Mouse (Mus musculus) hindbrain, embryonic 11.5 days (tissue): Measurements from ENCODE around the gene Nr4a3. TPM values are rescaled to one million over a fixed set of nuclear protein-coding genes. Genes with fewer than 3 reads are reported as not detected.

ENCODE experiments used
- ATAC-seq: fragments of 200-750 bp; cut with Nextera tagmentation; 2 replicates; pipeline ENCODE4 v1.8.0; 2017; ENCODE audit warnings: mild to moderate bottlenecking, moderate TSS enrichment, moderate library complexity; ENCODE audit not compliant: low FRiP score
- DNase-seq: peaks from one replicate; pipeline ENCODE4 v3.0.0-alpha.2; 2015; ENCODE audit warnings: low spot score
- H3K27ac ChIP-seq: fragments of 300-500 bp; sonication (generic); 2 replicates; pipeline ENCODE4 v1.5.1; 2014; ENCODE audit warnings: mild to moderate bottlenecking, low read depth, low read length
- H3K27me3 ChIP-seq: fragments of 300-500 bp; sonication (generic); 2 replicates; pipeline ENCODE4 v1.6.1; 2014; ENCODE audit warnings: mild to moderate bottlenecking, low read length, moderate library complexity, mixed read lengths; ENCODE audit not compliant: control insufficient read depth, insufficient read depth
- H3K36me3 ChIP-seq: fragments of 300-500 bp; sonication (generic); 2 replicates; pipeline ENCODE4 v1.6.1; 2014; ENCODE audit warnings: mild to moderate bottlenecking, low read length, moderate library complexity, mixed read lengths; ENCODE audit not compliant: control insufficient read depth, insufficient read depth
- H3K4me1 ChIP-seq: fragments of 300-500 bp; sonication (generic); replicated peaks from 2 replicates; pipeline ENCODE4 v1.6.1; 2014; ENCODE audit warnings: low read length, mixed read lengths; ENCODE audit not compliant: control insufficient read depth, insufficient read depth
- H3K4me2 ChIP-seq: fragments of 300-500 bp; sonication (generic); replicated peaks from 2 replicates; pipeline ENCODE4 v1.6.1; 2014; ENCODE audit warnings: mild to moderate bottlenecking, low read depth, low read length
- H3K4me3 ChIP-seq: fragments of 300-500 bp; sonication (generic); 2 replicates; pipeline ENCODE4 v1.5.1; 2014; ENCODE audit warnings: low read depth, low read length
- H3K9ac ChIP-seq: fragments of 300-500 bp; sonication (generic); 2 replicates; pipeline ENCODE4 v1.6.1; 2014; ENCODE audit warnings: low read depth, low read length
- H3K9me3 ChIP-seq: fragments of 300-500 bp; sonication (generic); 2 replicates; pipeline ENCODE4 v1.6.1; 2016; ENCODE audit warnings: low read length; ENCODE audit not compliant: control insufficient read depth
- WGBS: fragments of 180-500 bp; shearing (Covaris S2); extraction: QIAGEN DNeasy Blood & Tissue Kit; methylation state at CpG from one replicate; pipeline ENCODE4 v1.1.7; 2014; 5-methylcytosine and 5-hydroxymethylcytosine counted together
- polyA plus RNA-seq: library from polyadenylated mRNA; unstranded; fragments of >200 nt; fragmentation: Nextera tagmentation; extraction: Ambion mirVana; gene quantifications from 2 replicates; pipeline ENCODE4 v1.2.1, GENCODE M21; 2014

Gene Nr4a3
- polyA plus RNA-seq, 1 experiment from 2014 or later, result 1.7 TPM

DNA sequence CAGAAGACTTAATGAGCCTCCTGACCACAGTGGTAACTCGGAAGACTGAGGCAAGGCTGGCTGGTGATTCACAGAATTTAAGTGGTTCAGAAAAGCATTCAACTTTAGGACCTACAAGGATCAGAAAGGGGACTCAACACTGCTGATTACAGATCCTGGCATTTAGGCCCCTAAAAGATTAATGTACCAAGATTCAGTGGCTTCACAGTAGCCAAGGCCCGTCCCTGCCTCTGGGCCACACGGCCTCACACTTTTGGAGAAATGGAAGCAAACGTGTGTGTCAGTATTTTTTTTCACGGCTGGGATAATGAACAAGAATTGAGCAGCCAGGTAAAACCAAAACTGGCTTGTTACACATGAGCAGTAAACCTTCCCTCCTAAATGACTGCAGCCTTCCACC is 6.1 kb upstream of the Nr4a3 start:
- no peak for ATAC-seq
- H3K4me1 ChIP-seq, result no peaks in the 10 kb centered on the region
- DNase-seq, result no peak
- no peak overlapping the region for H3K9ac ChIP-seq
- H3K4me3 ChIP-seq, result no peak overlapping the region
- H3K9me3 ChIP-seq, result no peaks in the 10 kb centered on the region
- H3K27ac ChIP-seq, result no peak overlapping the region
- H3K4me2 ChIP-seq, result no peak overlapping the region
- 83% methylated on average over 5 of the region's 5 CpGs for WGBS
- H3K36me3 ChIP-seq, result no peaks in the 10 kb centered on the region
- peaks cover 2% of the 10 kb centered on the region; the same call in 1 of the 2 replicates for H3K27me3 ChIP-seq

DNA sequence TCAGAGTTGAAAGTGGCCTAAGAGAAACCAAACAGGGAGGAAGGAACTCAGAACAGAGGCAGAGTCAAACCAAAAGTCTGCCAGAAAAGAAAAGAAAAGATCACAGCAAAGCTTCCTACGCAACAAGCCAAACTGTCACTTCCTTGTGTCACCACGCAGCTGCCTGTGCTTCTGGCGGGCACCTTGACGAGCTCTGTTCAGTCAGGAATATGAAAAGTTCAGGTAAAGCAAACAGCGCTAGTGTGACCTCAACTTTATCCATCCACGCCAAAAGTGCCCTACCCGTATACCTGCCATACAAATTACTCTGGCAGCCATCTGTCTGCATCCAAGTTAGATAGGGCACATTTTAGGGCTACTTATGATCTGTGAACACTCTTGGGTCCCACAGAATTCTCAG is 5.2 kb upstream of the Nr4a3 start:
- Histone ChIP-seq H3K4me2 (no peak overlapping the region), H3K36me3 (no peaks in the 10 kb centered on the region), H3K27me3 (peaks cover 2% of the 10 kb centered on the region; the same call in 1 of the 2 replicates), H3K9me3 (no peaks in the 10 kb centered on the region), H3K27ac (no peak overlapping the region), H3K4me3 (no peak overlapping the region), H3K4me1 (no peaks in the 10 kb centered on the region), H3K9ac (no peak overlapping the region)
- no peak for ATAC-seq
- no peak for DNase-seq
- WGBS, result 73% methylated on average over 7 of the region's 7 CpGs

DNA sequence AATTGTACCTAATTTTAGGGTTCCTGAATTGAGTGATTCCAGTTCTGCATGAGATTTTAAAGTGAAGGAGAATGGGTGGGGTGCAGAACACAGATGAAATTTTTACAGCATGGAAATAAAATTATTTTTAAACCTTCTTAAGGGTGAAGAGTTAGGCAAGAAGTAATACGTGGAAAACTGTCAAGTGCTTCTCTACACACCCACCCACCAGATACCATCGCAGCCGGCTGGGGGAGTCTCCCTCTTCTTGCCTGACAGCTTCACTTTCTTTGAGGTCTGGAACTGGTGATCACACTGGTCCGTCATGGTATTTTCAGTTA is 2.5 kb upstream of the Nr4a3 start:
- H3K9ac ChIP-seq, result peak overlapping the region; percentile 80
- peak overlapping the region; percentile 98 for H3K4me2 ChIP-seq
- ATAC-seq (no peak), DNase-seq (no peak)
- H3K4me3 ChIP-seq, result peak overlapping the region; percentile 59
- no peaks in the 10 kb centered on the region for H3K36me3 ChIP-seq
- WGBS, result 0% methylated on average over 4 of the region's 4 CpGs
- peaks cover 9% of the 10 kb centered on the region for H3K4me1 ChIP-seq
- H3K9me3 ChIP-seq, result no peaks in the 10 kb centered on the region
- H3K27me3 ChIP-seq, result peaks cover 11% of the 10 kb centered on the region
- peak overlapping the region; percentile 96 for H3K27ac ChIP-seq

DNA sequence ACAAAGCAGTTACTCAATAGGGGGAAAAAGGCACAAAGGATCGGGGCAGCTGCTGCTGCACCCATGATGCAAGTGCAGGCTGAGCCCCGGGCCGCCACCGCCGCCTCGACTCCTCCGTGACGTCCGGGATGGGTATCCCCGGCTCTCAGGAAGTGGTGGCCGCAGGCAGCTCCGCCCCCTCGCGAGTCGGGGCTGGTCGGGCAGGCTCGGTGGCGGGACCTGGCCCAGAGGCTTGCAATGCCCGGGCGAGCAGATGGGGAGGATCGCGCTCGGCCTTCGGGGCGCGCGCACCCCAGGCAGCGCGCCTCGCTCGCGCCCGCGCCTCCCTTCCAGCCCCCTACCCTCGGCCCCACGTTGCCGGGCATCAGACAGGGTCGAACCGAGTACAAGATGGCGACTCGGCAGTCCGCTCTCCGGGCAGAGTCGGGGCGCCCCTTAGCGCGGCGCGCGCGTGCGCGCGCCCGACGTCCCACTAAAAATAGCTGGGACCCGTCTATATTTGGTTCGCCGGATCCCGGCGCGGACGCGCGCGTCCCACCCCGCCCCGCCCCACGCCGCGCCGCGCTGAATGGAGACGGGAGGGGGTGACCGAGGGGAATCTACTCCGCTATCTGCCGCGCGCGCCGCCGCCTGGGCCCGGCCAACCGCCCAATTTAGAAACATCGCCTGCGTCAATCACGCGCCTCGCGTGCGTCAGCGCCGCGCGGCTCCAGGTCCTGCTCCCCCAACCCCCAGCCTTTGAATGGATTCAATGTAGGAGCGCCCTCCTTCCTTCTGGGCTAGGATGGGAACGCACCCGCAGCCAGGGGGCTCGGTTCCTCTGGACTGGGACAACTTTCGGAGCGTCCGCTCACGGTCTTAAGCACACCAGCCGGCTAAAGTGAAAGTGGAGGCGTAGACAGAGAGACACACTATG is 1.9 kb upstream of the Nr4a3 start:
- H3K4me2 ChIP-seq, result peak overlapping the region; percentile 98
- peaks cover 14% of the 10 kb centered on the region for H3K27me3 ChIP-seq
- H3K9ac ChIP-seq, result peak overlapping the region; percentile 80
- no peaks in the 10 kb centered on the region for H3K9me3 ChIP-seq
- H3K4me1 ChIP-seq, result peaks cover 15% of the 10 kb centered on the region
- no peaks in the 10 kb centered on the region for H3K36me3 ChIP-seq
- ATAC-seq (peak; percentile 85), DNase-seq (peak; percentile 93)
- H3K4me3 ChIP-seq, result peak overlapping the region; percentile 59
- under 1% methylated on average over 79 of the region's 105 CpGs for WGBS
- H3K27ac ChIP-seq, result peak overlapping the region; percentile 96

DNA sequence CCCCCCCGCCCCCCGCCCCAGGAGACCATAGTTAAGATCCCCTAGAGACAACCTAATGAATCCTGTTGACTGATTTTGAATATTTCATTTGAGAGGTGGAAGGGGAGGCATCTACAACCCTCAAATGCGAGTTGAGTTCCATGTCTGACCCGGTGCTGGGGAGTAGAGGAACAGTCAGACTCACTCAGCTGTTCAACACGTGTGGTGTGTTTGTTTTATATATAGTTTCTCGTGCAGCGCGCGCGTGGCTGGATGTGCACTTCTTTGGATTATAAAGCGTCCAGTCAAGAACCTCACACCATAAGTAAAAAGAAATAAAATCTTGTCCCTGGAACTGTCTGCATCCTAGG is 837 bp upstream of the Nr4a3 start:
- peak overlapping the region; percentile 75; the same call in 1 of the 2 replicates for H3K27ac ChIP-seq
- H3K27me3 ChIP-seq, result peaks cover 18% of the 10 kb centered on the region
- H3K36me3 ChIP-seq, result no peaks in the 10 kb centered on the region
- H3K4me1 ChIP-seq, result peaks cover 15% of the 10 kb centered on the region
- H3K9me3 ChIP-seq, result no peaks in the 10 kb centered on the region
- under 1% methylated on average over 11 of the region's 11 CpGs for WGBS
- ATAC-seq (no peak), DNase-seq (no peak)
- H3K4me3 ChIP-seq, result peak overlapping the region; percentile 59
- peak overlapping the region; percentile 98 for H3K4me2 ChIP-seq
- peak overlapping the region; percentile 72; the same call in 1 of the 2 replicates for H3K9ac ChIP-seq

DNA sequence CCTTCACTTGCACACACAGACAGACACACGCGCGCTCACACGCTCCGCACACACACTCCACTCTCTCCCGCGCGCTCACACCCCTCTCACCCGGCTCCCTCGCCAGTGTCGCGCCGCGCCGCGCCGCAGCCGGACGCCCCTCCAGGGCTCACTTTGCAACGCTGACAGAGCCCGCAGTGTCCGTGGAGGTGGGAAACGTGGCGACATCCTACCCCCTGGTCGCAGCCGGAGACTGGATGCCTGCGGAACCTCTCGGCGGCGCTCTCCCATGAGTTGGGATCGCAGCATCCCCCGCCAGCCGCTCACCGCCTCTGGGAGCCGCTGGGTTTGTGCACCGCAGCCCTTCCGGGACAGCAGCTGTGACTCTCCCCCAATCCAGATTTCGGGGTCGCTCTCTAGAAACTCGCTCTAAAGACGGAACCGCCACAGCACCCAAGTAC is 348 bp downstream of the Nr4a3 start:
- Histone ChIP-seq H3K27me3 (peaks cover 30% of the 10 kb centered on the region), H3K27ac (peak overlapping the region; percentile 75), H3K4me1 (peaks cover 15% of the 10 kb centered on the region), H3K4me3 (peak overlapping the region; percentile 59), H3K4me2 (peak overlapping the region; percentile 98), H3K9me3 (no peaks in the 10 kb centered on the region), H3K36me3 (no peaks in the 10 kb centered on the region), H3K9ac (peak overlapping the region; percentile 72)
- DNase-seq (peak; percentile 69), ATAC-seq (peak; percentile 21)
- WGBS, result 0% methylated on average over 31 of the region's 42 CpGs

DNA sequence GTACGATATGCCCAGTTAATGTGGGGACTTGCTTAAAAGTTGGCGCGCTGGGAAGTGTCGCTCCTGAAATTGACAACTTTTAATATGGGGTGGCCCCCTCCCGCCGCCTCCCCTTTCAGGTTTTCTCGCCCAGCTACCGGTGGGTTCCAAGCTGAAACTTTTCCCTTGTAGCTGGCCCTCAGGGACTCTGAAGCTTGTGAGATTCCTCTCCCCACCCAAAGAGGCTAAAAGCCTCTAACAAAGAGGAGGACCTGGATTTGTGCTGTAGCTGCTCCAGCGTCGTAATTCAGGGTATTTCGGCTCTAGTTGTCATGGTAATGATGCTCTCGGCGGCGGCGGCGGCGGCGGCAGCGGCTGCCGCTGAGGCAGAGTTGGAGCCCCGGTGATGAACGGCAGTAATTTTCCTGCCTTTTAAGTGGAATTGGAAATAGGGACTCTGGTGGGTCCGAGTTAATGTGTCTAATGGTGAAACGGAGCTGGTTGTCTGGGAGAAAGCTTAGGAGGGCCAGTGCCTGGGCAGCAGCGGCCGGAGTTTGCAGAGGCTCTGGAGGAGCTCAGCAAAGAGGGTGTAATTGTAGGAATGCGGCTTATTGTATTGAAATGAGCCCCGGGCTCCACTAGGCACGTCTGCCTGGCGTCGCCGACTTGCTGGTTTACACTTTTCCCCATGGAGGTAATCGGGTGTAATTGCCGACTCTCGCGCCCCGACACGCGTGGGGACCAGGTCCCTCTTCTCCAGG is 938 bp downstream of the Nr4a3 start:
- H3K9ac ChIP-seq, result peak overlapping the region; percentile 72
- ATAC-seq (no peak), DNase-seq (peak; percentile 80)
- peaks cover 36% of the 10 kb centered on the region for H3K27me3 ChIP-seq
- H3K27ac ChIP-seq, result peak overlapping the region; percentile 75; the same call in 1 of the 2 replicates
- H3K4me3 ChIP-seq, result peak overlapping the region; percentile 59
- peak overlapping the region; percentile 98 for H3K4me2 ChIP-seq
- H3K36me3 ChIP-seq, result no peaks in the 10 kb centered on the region
- peaks cover 15% of the 10 kb centered on the region for H3K4me1 ChIP-seq
- H3K9me3 ChIP-seq, result no peaks in the 10 kb centered on the region
- WGBS, result under 1% methylated on average over 39 of the region's 39 CpGs

DNA sequence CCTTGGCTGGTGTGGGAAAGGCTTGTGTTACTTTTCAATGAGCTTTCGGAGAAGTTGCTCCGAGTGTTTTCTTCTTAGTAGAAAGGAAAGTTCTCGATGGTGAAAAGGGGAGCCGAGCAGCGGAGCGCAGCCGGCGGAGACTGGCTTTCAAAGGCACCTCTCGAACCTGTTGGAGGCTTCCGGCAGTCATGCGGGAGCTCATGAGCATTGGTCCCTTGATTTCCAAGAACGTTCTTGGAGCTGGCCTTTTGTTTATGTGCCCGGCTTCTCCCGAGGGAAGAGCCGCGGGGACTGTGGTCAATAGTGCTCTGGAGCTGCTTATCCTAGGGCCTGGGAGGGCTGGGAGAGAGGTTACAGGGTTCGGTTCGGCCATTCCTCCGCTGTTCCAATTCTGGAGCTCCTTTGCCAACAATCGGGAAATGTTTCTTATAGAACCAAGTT is 1.5 kb downstream of the Nr4a3 start:
- peaks cover 42% of the 10 kb centered on the region for H3K27me3 ChIP-seq
- peak overlapping the region; percentile 98 for H3K4me2 ChIP-seq
- WGBS, result under 1% methylated on average over 20 of the region's 20 CpGs
- DNase-seq, result no peak
- no peaks in the 10 kb centered on the region for H3K36me3 ChIP-seq
- H3K4me3 ChIP-seq, result peak overlapping the region; percentile 59
- peaks cover 18% of the 10 kb centered on the region for H3K4me1 ChIP-seq
- no peaks in the 10 kb centered on the region for H3K9me3 ChIP-seq
- peak overlapping the region; percentile 72 for H3K9ac ChIP-seq
- no peak overlapping the region for H3K27ac ChIP-seq
- ATAC-seq, result no peak
